Mouse (Mus musculus) cortical plate, adult 2 months (tissue): ENCODE results near the gene Phactr4. TPM values are rescaled to one million over a fixed set of nuclear protein-coding genes. Genes with fewer than 3 reads are reported as not detected.

Experiments used
- H3K27ac ChIP-seq: fragments of 200-500 bp; 2 replicates; pipeline ENCODE4 v1.5.1; 2012; ENCODE audit warnings: low read length, control low read depth, inconsistent platforms; ENCODE audit not compliant: insufficient read depth
- H3K4me1 ChIP-seq: fragments of 200-500 bp; 2 replicates; pipeline ENCODE4 v1.6.1; 2011; ENCODE audit warnings: low read length; ENCODE audit not compliant: control insufficient read depth, insufficient read depth
- H3K4me3 ChIP-seq: fragments of 200-500 bp; 2 replicates; pipeline ENCODE4 v1.5.1; 2011; ENCODE audit warnings: mild to moderate bottlenecking, low read length, control low read depth; ENCODE audit not compliant: insufficient read depth
- CTCF ChIP-seq: fragments of 200-500 bp; IDR thresholded peaks from 2 replicates; pipeline ENCODE4 v1.5.1; 2011; ENCODE audit warnings: mild to moderate bottlenecking, control low read depth, low read length; ENCODE audit not compliant: insufficient read depth; ENCODE audit errors: extremely low read depth
- POLR2A ChIP-seq: fragments of 200-500 bp; IDR thresholded peaks from 2 replicates; pipeline ENCODE4 v1.6.1; 2011; ENCODE audit warnings: mild to moderate bottlenecking, low read length, control low read depth; ENCODE audit not compliant: insufficient read depth; ENCODE audit errors: extremely low read depth
- polyA plus RNA-seq: library from polyadenylated mRNA; depleted of rRNA; stranded (reverse); fragments of >200 nt; gene quantifications from 2 replicates; pipeline ENCODE4 v1.2.3, GENCODE M21; 2012

The Phactr4 gene
- polyA plus RNA-seq, 1 experiment: 6.4 TPM

DNA sequence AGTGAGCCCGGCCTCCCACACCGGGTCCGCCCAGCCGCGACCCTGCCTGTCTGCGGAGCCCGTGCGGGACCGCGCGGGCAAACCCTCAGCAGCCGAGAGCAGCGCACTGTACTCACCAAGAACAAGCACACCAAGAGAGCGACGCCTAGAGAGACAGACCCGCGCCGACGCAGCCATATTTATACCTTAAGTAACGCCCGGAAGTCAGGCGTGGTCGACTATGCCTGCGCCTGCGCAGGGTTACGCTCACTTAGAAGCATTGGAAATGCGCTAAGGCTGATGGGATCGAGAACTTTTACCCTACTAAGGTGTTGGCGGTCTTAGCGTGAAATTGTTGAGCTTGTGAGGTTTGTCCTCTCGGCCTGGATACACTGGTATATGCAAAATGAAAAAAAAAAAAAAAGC lies 68.8 kb downstream of the Phactr4 start, which contains the start of gene Rcc1:
TSS of gene Rcc1 (minus strand) at position 125 of the 405 bp plus-strand sequence.
- TF ChIP-seq CTCF (no peak), POLR2A (peak; percentile 99)
- Histone ChIP-seq H3K4me1 (peaks cover 1% of the 10 kb centered on the region; the same call in 1 of the 2 replicates), H3K4me3 (peak within 1 kb of the TSS; percentile 53), H3K27ac (peak within 1 kb of the TSS; percentile 83; the same call in 1 of the 2 replicates)

DNA sequence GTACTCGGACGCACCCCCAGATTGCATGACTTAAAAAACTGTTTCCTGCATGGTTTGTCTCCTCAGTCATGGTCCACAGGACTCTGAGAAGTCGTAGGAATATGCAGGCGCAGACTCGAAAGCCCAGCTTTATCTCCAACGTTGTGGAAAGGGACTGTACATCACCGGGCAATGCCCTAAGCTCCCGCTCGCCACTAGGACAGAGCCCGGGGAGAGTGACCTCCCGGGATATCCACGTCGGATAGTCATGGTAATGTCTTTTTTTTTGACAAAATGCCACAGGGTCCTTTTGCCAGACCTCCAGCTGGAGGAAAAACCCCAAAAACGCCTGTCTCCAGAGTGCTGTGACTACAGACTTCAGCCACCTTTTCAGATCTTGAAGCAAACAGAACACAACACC lies 69.5 kb downstream of the Phactr4 start:
- H3K27ac ChIP-seq: no peak overlapping the region
- peaks cover 1% of the 10 kb centered on the region; the same call in 1 of the 2 replicates for H3K4me1 ChIP-seq
- TF ChIP-seq POLR2A (no peak), CTCF (no peak)
- peak overlapping the region; percentile 53 for H3K4me3 ChIP-seq

DNA sequence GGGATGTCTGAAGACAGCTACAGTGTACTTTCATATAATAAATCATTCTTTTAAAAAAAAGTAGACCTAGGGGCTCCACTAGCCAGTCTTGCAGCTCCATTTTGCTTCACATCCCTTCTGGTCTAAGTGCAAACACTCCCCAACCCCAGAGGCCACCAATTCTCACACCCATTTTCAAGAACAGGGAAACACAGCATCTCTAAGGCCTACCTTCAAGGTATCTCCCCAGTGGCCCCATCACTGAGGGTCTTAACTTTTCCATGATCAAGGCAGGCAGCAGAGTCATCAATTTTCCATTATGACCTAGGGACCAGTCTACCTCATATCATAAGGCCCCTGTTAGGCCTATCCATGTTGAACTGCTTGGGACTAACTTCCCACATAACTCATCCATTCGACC lies 70.9 kb downstream of the Phactr4 start:
- no peak for TF ChIP-seq CTCF
- TF ChIP-seq POLR2A: no peak
- H3K27ac ChIP-seq: no peak overlapping the region
- peaks cover 1% of the 10 kb centered on the region; the same call in 1 of the 2 replicates for H3K4me1 ChIP-seq
- H3K4me3 ChIP-seq: no peak overlapping the region

- TF ChIP-seq CTCF (no peak), POLR2A (no peak)
- peaks cover 1% of the 10 kb centered on the region; the same call in 1 of the 2 replicates for H3K4me1 ChIP-seq
- H3K4me3 ChIP-seq: no peak overlapping the region
- no peak overlapping the region for H3K27ac ChIP-seq
Observed at GRCm38 (mm10) chr4:132350854-132351253, 71.4 kb downstream of the Phactr4 start.

DNA sequence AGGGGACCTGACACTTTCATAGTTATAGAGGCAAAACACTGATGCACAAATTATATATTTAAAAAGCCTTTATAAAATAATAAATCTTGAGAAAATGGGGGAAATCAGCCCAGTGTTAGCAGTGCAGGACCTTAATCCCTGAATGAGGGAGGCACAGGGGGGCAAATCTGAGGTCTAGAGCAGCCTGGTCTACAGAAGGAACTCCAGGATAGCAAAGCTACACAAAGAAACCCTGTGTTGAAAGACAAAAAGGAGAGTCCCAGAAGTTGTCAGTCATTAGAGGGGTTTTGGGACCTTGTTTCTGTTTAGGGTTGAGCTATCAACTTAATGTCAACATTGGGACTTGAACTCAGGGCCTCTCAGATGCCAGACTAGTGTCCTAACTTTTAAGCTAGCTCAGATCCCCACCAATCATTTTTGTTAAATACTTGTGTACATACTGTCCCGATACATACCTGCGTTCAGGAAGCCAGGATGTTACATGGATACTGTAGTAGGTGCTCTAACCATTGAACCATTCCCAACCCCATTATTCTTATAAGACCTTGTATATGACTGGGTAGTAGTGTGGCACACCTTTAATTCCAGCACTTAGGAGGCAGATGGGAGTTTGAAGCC lies 72.1 kb downstream of the Phactr4 start:
- no peak overlapping the region for H3K27ac ChIP-seq
- H3K4me3 ChIP-seq: no peak overlapping the region
- peaks cover 1% of the 10 kb centered on the region; the same call in 1 of the 2 replicates for H3K4me1 ChIP-seq
- no peak for TF ChIP-seq CTCF
- no peak for TF ChIP-seq POLR2A

- Histone ChIP-seq H3K4me3 (no peak overlapping the region), H3K27ac (no peak overlapping the region), H3K4me1 (peaks cover 1% of the 10 kb centered on the region; the same call in 1 of the 2 replicates)
- no peak for TF ChIP-seq POLR2A
- TF ChIP-seq CTCF: 0 out of 2 replicates have a peak, but pooled peaks have one; percentile 4
Observed at GRCm38 (mm10) chr4:132349495-132350122, 72.7 kb downstream of the Phactr4 start.

DNA sequence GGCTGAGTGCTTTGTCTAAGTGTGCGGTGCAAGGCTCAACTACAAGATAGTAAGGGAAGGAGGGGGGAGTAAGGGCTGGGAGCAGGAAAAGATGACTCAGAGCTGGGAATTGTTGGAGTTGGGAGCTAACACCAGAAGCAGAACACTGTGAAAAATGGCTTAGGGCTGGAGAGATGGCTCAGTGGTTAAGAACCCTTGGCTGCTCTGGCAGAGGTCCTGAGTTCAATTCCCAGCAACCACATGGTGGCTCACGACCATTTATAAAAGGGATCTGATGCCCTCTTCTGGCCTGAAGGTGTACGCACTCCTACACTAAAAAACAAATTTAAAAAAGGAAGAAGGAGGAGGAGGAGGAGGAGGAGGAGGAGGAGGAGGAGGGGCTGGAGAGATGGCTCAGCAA lies 75.6 kb downstream of the Phactr4 start:
- peaks cover under 1% of the 10 kb centered on the region; the same call in 1 of the 2 replicates for H3K4me1 ChIP-seq
- H3K27ac ChIP-seq: no peak overlapping the region
- no peak overlapping the region for H3K4me3 ChIP-seq
- TF ChIP-seq POLR2A: no peak
- TF ChIP-seq CTCF: no peak

DNA sequence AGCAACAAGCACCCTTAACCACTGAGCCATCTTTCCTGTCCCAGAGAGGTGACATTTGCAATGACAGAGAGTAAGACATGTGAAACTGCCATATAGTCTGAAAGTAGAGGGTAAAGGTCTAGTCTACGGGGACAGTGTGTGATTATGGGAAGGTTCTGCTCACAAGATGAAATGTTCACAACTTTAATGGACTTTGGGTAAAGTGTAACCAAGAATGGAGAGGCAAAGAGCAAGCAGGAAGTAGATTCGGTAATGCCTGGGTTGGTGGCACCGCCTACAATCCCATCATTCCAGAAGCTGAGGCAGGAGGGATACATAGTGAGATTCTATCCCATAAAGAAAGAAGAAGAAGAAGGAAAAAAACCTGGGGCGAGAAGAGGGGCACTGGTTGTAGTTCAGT lies 76.0 kb downstream of the Phactr4 start:
- Histone ChIP-seq H3K4me1 (no peaks in the 10 kb centered on the region), H3K27ac (no peak overlapping the region), H3K4me3 (no peak overlapping the region)
- TF ChIP-seq CTCF: no peak
- no peak for TF ChIP-seq POLR2A

DNA sequence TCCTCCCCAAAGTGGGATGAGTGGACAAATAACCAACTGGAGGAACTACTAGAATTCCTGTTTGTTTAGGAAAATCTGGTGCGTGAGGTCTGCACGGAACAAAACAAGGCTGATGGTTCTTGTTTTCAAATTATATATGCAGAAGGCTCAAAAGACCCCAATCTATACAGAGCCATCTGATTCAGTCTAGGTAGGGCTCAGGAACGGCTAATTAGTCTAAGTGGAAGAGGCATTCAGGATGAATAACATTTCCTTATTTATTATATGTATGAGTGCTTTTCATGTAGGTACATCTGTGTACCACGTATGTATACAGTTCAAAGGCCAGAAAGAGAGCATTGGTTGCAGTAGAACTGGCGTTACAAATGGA lies 76.5 kb downstream of the Phactr4 start:
- TF ChIP-seq CTCF: no peak
- no peak for TF ChIP-seq POLR2A
- Histone ChIP-seq H3K4me1 (no peaks in the 10 kb centered on the region), H3K4me3 (peak overlapping the region; percentile 62), H3K27ac (no peak overlapping the region)

GRCm38 (mm10) chr4:132345135-132345842 lies 77.0 kb downstream of the Phactr4 start:
- Histone ChIP-seq H3K27ac (no peak overlapping the region), H3K4me1 (no peaks in the 10 kb centered on the region)

More at GRCm38 (mm10) chr4:132345135-132345842, 77.0 kb downstream of the Phactr4 start:
- TF ChIP-seq POLR2A (peak; percentile 39; the same call in 1 of the 2 replicates), CTCF (peak; percentile 65)
- H3K4me3 ChIP-seq: peak overlapping the region; percentile 62
